Mouse (Mus musculus): ENCODE measurements around the gene Slco1c1.

GRCm38 (mm10) chr6:141501171-141501570, 23.0 kb upstream of the Slco1c1 start:
- TF ChIP-seq CTCF (IDR thresholded peaks at IDR 0.05; ENCODE audit: extremely low read depth, insufficient read depth, low read length) (no peak), POLR2A (IDR thresholded peaks at IDR 0.05; ENCODE audit: extremely low read depth, insufficient read depth, low read length) (no peak)

All from cortical plate, adult 2 months (tissue).